Mouse (Mus musculus) mesoderm, embryonic 11.5 days (tissue): ENCODE data around the gene Cemip.

Source experiments
- DNase-seq: peaks from one replicate; pipeline ENCODE4 v3.0.0-alpha.2; 2012; ENCODE audit warnings: low read depth, low spot score

The Cemip gene

GRCm38 (mm10) chr7:84096501-84096900, 10.2 kb upstream of the Cemip start:
- DNase-seq: no peak

DNA sequence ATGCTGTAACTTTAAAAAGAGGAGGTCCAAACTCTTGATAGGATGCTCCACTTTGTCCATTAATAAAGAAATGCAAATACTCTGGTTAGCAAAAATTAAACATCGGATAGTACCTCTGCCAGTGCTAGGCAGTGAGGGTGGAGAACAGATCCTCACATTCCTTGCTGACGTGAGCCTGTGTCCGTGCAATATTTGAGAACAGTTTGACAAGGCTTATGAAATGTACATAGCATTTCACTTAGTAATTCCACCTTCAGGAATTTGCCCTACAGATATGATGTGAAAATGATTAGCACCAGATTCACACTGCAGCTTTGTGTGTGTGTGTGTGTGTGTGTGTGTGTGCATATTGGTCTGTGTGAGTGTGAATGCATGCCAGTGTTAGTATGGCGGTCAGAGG, 4.5 kb upstream of the Cemip start:
- DNase-seq: no peak

- DNase-seq: no peak
Measured at GRCm38 (mm10) chr7:84089777-84090176, 3.5 kb upstream of the Cemip start.

- DNase-seq: peak; percentile 78
Measured at GRCm38 (mm10) chr7:84088971-84089370, 2.7 kb upstream of the Cemip start.

- DNase-seq: no peak
Measured at GRCm38 (mm10) chr7:84088191-84088590, 1.9 kb upstream of the Cemip start.

DNA sequence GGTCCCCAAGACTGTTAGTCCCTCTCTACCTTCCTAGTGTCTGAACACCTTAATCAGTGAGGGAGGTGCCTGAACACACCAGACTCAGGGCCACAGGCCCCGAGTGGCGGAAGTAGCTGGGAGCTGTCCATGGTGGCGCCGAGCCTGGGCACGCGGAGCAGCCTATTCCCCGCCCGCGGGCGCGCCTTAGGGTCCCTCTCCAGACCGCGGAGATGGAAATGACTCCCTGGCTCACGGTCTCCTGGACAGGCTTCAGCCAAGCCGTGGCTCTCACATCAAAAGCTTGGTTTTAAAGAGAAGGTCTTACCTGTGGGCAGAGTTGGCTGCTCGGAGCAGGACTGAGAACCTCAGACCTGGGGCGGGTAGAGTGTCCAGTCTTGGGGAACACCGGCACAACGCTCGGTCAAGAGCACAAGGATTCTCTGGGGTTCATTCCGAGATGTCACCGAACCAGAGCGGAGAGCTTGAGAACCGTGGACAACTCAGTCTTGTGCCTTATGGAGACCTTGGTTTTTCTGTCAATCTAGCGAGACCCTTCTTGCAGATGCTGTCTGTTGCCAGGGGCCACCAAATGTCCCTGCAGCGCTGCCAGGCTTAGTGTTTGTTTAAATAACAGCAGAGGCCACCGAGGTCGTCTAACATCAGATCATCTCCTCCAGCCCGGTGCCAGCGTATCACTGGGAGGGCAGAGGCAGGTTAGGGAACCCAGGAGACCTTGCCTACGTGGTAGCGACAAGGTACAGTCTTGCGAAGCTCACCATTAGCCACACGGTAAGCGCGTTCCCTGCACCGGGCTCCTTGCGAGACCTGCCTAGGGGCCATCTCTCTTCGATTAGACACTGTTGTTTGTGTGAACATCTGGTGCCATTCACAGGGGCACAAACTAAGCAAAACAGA, 1.0 kb downstream of the Cemip start:
- DNase-seq: peak; percentile 74

GRCm38 (mm10) chr7:84077257-84078013, 8.9 kb downstream of the Cemip start:
- DNase-seq: no peak

DNA sequence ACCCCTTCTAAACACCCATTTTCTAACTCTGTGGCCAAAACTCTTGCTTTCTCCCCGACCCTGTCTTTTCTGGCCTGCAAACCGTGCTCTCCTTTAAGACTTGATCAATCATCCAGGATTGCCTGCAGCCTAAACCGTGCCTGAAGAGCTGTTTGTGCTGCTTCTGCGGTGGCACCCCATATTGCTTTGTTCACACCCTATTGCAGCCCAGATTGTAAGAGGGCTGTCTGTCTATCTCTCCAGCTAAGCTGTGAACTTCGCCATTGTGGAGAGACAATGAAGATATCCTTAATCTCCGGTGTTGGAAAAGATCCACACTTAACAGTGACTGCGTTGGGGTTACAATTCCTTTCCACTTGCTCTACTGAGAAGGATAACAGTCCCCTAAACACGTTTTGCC, 12.0 kb downstream of the Cemip start:
- no peak for DNase-seq

GRCm38 (mm10) chr7:84073856-84074255, 12.4 kb downstream of the Cemip start:
- DNase-seq: no peak

- no peak for DNase-seq
Measured at GRCm38 (mm10) chr7:84068931-84069330, 17.4 kb downstream of the Cemip start.

GRCm38 (mm10) chr7:84059799-84060198, 26.5 kb downstream of the Cemip start:
- DNase-seq: no peak

- DNase-seq: no peak
Measured at GRCm38 (mm10) chr7:84055961-84056629, 30.2 kb downstream of the Cemip start.

DNA sequence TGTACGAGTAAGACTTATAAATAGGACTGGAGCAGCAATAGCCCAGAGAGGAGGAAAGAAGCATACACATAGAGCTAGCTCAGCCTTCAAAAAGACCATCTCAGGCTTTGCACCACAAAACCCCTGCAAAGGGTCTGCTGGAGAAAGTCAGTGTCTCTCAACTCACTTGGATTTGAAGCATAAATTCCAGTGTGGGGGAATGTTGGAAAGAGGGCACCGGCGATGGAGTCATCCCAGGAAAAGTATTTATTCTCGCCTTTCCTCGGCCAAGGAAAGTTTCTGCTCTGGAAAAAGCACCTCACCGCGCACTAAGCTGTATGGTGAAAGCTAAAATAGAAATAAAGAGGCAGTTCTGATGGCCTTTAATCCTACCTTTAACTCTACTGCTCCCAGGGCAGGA, 32.4 kb downstream of the Cemip start:
- no peak for DNase-seq

DNA sequence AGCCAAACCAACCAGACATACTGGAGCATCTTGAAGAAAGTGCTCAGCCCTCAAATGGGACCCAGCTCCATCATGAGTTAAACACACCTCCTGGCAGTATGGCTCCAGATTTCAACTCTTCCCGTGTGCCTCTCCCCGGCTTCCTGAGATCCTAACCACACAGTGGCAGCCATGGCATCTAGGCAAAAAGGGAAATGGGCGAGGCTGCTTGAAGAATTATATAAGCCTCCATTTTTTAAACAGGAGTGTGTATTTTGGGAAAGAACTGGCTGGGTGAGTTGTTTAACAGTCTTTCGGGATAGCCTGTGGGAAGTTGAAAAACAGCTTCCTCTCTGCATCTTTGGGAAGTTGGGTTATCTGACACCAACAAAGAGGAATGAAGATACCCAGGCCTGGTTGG, 34.9 kb downstream of the Cemip start:
- DNase-seq: no peak

GRCm38 (mm10) chr7:84045546-84045945, 40.8 kb downstream of the Cemip start:
- DNase-seq: no peak

GRCm38 (mm10) chr7:84044581-84045290, 41.6 kb downstream of the Cemip start:
- DNase-seq: no peak

GRCm38 (mm10) chr7:84042726-84043125, 43.6 kb downstream of the Cemip start:
- DNase-seq: no peak

DNA sequence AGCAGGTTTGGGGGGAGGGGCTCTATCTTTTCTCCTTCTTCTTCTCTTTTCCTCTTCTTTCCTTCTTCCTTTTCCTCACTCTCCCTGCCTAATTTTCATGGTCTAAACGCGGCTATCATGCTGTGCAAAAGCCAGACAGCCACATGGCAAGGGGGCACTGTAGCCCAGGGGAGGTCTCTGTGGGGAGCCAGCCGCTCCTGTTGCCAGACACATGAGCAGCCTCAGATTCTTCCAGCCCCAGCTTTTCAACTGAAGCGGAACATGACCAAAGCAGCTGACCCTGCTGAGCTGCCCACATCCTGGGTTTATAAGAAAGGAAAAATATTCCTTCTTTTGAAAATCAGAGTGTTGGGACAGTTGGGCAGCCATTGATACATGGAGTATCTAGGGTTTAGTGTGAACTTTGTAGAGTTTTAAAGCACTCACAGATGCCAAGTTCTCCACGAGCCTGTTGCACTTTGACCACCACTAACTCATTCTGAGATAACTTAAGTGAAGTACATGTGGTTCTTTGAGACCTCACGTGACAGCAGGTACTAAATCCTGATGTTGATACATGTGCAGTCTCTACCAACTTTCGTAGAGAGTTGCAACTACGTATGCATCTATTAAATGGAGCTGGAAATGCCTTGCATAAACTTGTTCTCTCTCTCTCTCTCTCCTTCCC, 46.3 kb downstream of the Cemip start:
- peak; percentile 24 for DNase-seq

DNA sequence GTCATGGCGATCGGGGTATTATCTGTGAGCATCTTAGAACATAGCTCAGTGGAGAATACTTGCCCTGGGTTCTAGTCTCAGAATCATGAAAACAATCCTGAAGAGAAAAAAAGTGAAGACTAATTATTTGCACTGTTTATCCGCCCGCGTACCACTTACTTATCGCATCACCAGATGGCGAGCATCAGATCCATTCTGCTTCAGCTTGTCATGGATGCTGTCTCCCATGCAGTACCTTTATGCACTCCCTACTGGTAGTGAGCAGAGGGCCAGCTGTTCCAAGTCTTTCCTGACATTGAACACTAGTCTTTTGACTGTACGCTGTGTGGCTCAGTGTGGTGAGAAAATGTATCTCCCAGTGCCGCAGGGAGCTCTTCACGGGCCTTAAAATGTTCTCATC, 47.7 kb downstream of the Cemip start:
- no peak for DNase-seq

GRCm38 (mm10) chr7:84032831-84033230, 53.5 kb downstream of the Cemip start:
- no peak for DNase-seq

- DNase-seq: peak; percentile 9
Measured at GRCm38 (mm10) chr7:84029120-84029771, 57.1 kb downstream of the Cemip start.
